Mouse (Mus musculus) megakaryocyte-erythroid progenitor cell, adult 5-6 weeks (primary cell): Measurements from ENCODE around the gene Dido1. TPM values are rescaled to one million over a fixed set of nuclear protein-coding genes. Genes with fewer than 3 reads are reported as not detected.

ENCODE experiments used
- ATAC-seq: replicated peaks from 2 replicates; pipeline ENCODE4 v1.8.0; 2016; ENCODE audit warnings: mild to moderate bottlenecking, inconsistent platforms; ENCODE audit not compliant: severe bottlenecking, poor library complexity, low FRiP score, low TSS enrichment
- total RNA-seq, 2 experiments: library from RNA; stranded (forward) in 1 of 2; stranded (reverse) in 1 of 2; fragments of 200-1000, 215-1000 nt in 1 of 2; fragments of >200 nt in 1 of 2; fragmentation: Nextera tagmentation in 1 of 2; gene quantifications; 2 replicates each; pipeline ENCODE4 v1.2.3; 2014 to 2017

Gene Dido1
- total RNA-seq, 2 experiments from 2014 or later, result 43.0 to 52.3 TPM

DNA sequence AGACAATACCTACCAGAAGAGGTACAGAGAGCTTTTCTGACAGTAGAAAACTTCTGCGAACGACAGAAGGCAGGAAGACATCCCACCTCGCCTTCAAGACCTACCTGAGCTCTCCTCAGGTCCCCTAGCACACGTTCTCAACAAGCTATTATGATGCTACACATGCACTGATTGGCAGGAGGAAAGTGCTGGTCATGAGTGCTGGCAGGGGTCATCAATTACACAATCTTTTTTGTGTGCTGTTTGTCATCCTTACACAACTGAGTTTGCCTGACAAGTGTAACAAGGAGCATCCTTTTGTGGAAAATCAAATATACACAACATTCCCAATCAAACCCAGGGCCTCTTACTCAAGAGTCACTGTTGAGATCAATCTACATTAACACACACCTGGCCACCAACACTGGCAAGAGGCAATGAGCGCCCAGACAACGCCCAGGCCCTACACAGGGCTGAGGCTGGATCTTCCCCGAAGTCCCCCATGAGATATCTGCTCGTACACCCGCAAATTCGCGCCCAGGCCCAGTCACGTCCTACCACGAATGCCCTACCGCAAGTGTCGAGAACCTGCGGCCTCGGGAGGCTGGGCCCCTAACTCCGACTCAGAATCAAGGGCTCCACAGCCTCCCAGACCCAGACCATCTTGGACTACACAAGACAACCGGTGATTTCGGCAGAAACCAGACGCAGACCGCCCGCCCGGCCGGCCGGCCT lies 8.6 kb downstream of the Dido1 start:
- ATAC-seq, result 0 out of 2 replicates have a peak, but pooled peaks have one; percentile 6

DNA sequence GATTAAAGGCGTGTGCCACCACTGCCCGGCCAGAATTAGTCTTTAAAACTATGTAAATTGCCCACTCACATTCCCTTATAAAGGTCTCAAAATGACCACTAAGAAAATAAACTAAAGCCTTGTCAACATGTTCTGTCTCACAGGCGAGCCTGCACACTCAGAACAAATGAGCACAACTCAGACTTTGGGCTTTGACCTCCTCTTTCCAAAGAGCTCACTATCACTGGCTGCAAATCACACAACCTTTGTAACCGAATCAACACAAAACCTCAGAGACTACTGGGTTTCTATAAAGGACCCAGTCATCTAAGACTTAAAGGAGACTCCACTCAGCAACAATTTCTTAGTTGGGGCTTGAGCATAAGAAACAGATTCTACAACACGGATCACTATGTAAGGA lies 9.3 kb downstream of the Dido1 start:
- no peak for ATAC-seq

DNA sequence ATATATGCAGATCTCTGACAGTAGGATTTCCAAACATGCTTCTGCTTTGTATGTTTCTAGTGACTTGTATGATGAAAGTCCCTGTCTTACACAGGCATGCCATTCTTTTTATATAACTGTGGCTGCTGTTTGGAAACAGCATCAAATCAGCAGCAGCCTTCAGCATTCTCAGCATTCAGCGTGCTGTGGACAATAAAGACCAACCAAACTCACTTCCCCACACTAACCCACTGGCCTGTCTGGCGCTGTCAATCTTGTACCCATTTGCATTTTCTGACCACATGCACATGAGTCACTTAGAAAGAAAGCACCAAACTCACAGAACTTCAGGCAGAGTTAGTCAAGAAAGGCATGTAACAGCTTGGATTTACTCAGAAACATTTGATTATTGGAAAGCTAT lies 14.6 kb downstream of the Dido1 start:
- no peak for ATAC-seq

DNA sequence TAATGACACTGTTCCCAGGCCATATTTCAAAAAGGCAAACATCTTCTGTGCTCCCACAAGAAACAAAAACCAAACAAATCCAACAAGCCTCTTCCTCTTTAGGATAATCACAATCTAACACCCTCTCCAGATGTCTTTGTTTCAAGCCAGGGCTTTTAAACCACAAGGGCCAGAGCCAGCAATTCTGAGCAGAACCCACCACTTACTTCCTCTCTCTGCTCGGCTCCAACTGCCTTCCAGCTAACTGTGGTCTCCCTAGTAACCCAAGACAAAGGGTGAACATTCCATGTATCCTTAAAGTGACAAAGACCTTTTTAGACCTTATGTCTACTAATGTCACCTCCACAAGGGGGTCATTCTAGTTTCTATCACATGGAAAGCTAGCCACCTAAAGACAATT lies 17.2 kb downstream of the Dido1 start:
- ATAC-seq, result peak; percentile 73

DNA sequence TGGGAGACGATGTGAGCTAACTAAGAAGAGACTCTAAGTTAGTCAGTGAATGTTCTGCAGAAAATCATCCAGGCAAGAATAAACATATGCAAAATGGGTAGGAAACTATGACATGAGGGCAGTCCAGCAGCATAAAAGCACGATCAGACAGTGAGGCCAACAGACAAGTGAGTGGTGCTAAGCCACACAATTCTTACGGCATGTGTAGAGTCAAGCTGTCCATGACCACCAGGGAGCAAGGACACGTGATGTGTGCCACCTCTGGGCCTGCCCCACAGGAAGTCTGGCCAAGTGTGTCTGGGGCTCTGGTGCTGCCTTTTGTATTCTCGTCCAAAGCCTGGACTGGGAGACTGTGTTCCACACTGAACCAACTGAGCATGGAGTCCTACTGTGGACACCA lies 20.0 kb downstream of the Dido1 start:
- no peak for ATAC-seq

DNA sequence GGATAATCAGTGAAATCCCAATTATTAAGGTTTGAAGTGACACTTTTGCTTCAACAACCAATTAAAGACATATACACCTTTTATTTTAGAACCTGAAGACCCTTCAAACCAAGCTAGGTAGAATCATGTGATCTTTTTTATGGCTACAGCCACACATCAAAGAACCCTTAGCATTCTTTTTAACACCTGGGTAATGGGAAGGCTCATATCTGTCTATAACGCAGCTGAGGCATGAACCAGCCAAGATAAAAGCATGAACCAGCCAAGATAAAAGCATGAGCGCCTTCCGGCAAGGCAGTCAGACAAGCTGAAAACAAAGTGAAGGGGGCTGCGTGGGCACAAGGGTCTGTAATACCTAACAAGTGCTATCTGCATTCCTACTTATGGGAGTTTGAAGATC lies 25.8 kb downstream of the Dido1 start:
- 0 out of 2 replicates have a peak, but pooled peaks have one; percentile 34 for ATAC-seq

DNA sequence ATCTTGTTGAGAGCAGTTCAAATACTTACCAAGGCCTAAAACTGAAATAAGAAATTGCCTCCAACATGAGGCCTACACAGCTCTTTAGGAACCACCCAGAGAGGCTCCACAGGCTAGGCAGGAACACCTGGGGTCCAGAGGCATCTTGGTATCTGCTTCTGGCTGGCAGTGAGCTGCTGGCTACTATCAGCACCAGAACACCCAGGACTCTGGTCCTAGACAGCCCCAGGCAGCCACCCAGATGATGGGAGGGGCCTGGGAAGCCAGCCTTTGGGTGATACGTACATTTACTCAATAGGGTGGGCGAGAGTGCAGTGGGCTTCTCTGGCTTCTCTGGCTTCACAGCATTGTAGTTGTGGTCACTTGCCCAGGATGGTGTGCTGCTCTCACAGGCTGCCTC lies 26.3 kb downstream of the Dido1 start:
- peak; percentile 76 for ATAC-seq

DNA sequence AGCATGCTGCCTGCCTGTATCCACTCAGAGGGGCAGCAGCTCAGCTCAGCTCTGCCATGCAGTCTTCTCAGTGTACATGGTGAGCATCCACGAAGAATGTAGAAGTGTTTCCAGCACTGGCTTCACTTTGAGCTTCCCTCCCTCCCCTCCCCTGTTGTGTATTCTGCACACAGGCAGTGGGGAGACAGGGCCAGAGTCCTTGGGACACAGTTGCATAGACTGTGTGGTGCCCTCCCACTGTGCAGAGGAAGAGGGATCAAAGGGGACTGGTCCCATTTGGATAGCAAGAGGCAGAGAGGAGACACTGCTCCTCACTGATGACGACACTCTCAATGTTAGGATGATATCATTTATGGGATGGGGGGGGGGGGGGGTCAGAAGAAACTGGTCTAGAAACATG lies 28.6 kb downstream of the Dido1 start:
- no peak for ATAC-seq

DNA sequence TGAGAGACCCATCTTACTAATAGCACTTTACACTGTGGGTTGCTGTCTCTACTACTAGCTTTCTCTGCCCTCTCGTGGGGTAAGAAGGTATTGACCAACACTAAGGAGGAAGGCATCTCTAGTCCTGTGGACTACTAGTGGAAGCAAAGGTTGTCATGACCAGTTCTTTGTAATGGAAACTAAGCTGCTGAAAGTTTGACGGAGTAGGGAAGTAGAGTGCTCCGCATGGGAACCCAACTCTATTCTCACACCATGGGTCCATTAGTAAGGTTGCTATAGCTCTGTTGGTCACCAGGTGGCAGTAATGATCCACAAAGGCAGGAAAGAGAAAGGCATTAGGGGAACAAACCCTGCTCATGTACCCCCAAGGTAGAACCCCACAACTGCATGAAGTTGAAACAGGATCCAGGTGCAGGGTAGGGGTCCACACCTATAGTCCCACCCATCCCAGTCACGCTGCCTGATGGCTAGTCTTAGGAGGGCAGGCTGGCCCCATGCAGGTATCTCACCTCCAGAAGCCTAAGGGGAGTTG lies 31.1 kb downstream of the Dido1 start:
- ATAC-seq, result peak; percentile 78

DNA sequence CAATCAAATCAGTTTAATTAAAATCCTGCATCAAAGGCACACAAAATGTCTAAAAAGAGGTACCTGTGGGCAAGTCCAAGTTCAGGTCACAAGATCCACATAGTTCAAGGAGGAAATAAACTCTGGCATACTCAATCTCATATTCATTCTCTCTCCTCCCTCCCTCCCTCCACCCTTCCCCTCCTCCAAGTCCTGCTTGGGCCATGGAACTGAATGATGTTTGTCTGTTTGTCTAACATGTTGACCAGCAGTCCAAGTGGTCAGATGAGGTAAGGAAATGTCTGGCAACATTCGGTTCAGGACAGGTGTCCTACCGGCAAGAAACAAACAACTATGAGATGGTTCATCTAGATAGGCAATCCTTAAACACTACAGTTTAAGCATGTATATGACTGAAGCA lies 33.1 kb downstream of the Dido1 start:
- no peak for ATAC-seq

DNA sequence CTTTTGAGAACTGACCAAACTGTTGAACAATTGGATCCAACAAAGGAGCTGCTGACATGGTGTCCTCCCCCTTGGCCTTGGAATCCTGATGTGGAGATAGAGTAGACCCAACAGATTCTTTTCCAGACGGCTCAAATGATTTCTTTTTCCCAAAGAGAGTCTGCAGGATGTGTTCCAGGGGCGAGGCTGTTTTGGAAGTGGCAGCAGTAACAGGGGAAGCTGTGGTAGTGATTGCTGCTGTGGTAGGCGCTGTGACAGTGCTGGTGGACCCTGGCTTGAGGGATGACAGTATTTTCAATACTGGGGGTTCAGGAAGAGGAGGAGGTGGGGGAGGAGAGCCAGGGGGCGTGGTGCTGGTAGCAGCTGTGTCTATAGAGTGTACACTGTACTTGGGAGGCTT lies 47.8 kb downstream of the Dido1 start:
- ATAC-seq, result no peak

DNA sequence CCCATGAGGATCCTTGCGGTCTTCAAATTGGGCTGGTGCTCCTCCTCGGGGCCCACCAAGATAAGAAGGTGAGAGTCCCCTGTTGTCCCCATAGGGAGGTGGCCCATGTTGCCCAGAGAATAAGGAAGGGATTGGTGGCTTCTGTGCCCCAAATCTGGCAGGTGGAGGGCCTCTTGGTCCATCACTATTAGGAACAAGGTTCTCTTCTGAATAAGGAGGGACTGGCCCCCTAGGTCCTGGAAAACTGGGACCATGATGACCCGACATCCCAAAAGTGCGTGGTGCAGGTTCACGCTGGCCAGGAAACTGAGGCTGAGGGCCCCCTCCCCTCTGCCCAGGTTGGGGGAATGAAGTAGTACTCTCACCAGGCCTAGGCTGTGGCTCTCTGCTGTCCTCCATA lies 49.3 kb downstream of the Dido1 start:
- ATAC-seq, result no peak

DNA sequence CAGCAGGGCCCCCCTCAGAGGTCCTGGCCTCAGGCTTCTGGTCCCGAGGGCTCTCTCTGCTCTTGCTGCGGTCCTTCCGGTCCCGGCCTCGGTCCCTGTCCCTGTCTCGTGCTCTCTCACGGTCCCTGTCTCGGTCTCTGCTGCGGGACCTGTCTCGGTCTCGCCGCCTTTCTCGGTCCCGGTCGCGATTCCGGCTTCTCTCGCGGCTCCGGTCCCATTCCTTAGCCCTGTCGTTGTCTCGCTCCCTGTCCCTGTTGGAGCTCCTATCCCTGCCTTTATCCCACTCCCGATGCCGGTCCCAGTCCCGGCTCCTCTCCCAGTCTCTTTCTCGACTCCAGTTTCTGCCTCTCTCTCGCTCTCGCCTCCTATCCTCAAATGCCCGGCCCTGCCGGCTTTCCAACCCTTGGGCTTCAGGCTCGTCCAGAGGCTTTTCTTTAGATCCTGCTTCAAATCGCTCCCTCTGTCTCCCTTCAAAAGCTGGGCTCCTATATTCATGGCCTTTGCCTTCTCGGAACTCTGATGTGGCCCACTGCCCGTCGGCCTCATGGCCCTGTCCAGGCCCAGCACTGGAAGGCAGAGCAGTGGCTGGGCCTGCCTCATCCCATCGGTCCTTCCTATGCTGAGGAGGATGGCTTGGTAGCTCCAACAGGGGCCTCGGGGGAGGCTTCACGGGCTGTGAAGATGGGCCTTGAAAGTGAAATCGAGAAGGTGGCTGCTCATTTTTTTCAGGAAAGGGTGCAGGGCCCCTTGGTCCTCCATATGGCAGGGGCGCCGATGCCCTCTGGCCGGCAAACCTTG lies 50.2 kb downstream of the Dido1 start:
- ATAC-seq, result no peak

DNA sequence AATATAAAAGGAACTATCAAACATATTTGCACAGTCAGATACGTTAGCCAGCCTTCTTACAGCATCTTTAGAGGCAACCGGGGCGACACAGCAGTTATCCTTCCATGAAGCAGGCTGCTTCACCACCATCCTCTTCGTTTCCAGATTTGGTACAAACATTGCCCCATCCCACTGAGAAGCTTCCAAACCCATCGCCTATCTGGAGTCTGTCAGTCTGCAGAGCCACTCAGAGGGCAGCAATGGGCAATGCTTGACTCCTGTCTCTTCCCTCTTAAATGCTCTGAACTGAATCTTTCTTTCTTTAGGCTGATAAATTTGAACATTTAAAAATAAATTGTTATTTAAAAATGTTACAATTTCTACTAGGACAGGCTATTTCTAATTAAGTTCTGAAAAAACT lies 51.4 kb downstream of the Dido1 start:
- ATAC-seq, result no peak

DNA sequence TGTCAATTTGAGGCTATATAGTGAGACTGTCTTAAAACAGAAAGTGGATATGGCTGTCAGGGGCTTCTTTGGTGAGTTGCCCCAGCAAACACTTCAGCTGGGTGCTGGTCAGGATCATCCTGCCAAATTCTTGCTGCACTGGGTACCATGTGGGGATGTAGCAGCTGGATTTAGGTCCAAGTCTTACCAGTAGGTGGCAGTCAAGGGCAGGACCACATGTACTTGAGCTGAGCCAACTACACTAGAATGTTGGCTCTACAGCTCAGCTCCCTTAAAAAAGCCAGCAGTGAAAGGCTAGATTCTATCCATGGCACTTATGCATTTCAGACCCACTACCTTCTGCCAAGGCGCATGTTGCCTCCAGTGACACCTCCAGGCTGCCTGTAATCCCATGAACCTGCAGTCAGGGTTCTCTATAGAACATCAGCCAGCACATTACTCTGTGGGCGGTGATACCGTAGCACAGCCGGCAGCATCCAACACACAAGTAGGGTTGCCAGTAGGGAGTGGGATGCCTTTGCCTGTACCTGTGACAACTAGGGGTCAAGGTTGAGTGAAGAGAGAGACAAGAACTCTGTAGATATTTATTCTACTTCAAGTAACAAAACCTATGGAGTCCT lies 52.3 kb downstream of the Dido1 start:
- peak; percentile 88 for ATAC-seq

DNA sequence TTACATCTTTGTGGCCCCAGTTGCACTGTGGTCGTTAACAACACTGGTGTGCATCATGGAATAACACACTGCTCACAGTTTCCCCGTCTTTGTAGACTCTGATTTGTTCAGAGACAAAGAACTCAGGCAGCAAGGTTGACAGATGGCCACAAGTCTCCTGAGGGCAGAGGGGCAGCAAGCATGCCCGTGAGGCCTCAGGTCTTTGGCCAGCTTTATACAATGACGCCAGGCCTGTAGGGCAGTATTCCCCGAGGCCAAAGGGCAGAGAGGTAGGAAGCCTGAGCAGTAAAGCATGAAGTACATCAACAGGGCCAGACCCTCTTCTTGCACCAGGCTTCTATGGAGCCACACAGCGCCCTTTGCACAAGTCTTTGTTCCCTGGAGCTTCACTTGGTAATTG lies 54.6 kb downstream of the Dido1 start:
- ATAC-seq, result no peak

DNA sequence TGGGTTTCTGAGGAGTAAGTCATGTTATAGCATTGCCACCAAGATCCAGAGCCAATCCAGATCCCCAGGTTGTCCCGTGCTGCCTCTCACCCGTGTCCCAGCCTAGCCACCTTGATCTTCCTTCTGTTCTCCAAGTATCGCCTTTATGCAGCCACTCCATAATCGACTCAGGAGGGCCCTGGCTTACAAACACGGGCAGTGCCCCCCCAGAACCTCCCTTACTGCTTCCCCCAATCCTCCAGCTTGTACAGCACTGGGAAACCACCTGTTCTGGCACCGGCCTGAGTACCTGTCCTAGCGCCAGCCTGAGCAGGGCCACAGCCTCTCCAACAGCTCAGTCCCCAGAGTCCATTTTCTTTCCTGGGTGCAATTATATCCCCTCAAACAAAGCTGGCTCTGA lies 55.1 kb downstream of the Dido1 start:
- ATAC-seq, result no peak

DNA sequence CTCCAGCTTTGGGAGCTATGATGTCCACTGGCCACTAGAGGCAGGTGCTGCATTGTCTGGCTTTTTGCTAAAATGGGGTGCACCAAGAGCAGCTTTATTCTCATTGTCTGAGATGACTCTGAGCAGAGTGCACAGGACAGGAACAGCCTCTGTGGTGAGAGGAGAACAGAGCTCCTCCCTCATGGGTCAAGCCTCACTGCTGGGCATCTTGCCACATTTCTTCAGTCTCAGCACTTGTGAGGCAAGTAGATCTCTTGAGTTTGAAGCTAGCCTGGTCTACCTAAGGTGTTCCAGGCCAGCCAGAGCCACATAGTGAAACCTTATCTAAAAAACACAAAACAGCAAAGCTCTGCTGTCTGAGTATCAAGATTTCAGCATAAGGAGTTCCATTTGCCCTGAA lies 63.0 kb downstream of the Dido1 start:
- peak; percentile 37; the same call in 1 of the 2 replicates for ATAC-seq

DNA sequence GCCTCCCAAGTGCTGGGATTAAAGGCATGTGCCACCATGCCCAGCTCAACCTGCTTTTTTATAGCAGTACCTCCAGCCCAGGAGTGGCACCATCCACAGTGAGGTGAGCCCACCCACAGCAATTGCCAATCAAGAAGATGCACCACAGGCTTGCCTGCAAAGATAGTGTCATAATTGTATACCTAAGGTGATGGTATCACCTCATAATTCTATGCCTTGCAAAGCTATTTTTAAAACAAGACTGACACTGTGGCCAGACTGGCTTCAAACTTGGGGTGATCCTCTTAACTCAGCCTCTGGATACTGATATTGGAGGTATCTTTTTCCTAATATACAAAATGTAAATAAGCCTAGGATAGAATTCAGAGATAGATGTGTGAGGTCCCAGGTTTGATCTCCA lies 66.2 kb downstream of the Dido1 start:
- ATAC-seq, result no peak

DNA sequence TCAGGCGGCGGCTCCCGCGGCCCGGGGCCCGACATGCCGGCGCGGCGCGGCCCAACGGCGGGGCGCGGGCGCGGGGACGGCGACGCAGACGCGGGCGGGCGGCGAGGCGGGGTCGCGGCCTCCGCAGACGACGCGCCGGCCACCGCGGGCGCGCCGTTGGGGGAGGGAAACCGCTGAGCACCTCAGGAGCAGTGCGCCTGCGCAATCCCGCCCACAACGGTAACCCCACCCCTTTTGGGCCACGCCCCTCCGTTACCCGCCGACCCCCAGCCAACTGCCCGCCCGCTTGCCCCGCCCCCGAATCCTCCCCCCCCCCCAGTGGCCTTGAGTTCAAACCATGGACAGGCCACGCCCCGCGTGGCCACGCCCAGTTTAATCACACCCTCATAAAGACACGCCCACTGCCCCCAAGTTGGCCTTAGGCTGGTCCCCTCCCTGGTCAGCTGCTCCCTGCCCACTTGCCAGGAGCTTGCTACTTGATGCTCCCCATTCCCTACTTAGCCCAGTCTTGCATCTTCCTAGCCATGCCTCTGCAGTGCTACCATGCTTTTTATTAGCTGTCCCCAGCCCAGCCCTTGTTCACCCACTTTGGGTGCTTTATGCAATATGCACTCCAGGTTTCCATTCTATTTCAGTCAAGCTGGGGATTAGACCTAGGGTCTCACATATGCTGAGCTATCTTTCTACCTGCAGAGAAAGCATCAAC lies 67.1 kb downstream of the Dido1 start, which contains the start of gene Tcfl5:
Gene Tcfl5, minus strand, starts transcription at position 154 of the 706 bp plus-strand sequence.
- ATAC-seq, result no peak
